Mouse (Mus musculus): ENCODE measurements at regions not wholly inside any gene's neighbourhood (a gene's known extent, or its start where the extent isn't known, plus 50 kb on each side); places are given as distances from the start of the nearest gene placed in this dataset.

DNA sequence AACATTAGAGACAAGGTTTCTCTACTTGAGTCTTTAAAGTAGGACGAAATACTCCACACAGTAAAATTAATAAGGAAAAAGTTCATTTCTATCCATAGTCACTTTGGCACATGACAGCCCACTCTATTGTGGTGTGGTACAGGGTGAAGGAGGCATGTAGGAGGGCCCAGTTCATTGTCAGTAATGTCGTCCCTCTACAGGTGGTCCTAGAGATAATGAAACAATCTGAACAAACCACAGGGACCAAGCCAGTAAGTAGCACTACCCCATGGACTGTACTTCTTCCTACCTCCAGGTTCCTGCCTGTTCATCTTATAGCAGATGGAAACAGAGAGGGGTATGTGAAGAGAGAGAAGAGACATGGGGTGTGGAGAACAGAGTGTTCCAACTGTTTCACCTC, 102.1 kb upstream of the Mtap start:
- no peak overlapping the region for H3K9ac ChIP-seq
- no peaks in the 10 kb centered on the region for H3K36me3 ChIP-seq (replicated peaks; ENCODE audit: control insufficient read depth, insufficient read depth)
- WGBS = 76% methylated on average over 2 of the region's 2 CpGs
- no peak overlapping the region for H3K4me2 ChIP-seq (replicated peaks)
- no peaks in the 10 kb centered on the region for H3K9me3 ChIP-seq (ENCODE audit: control insufficient read depth, low read length)
- H3K27me3 ChIP-seq (ENCODE audit: control insufficient read depth, insufficient read depth, low read length) = no peaks in the 10 kb centered on the region
- H3K27ac ChIP-seq = no peak overlapping the region
- no peak overlapping the region for H3K4me3 ChIP-seq (replicated peaks; ENCODE audit: low read length)
- DNase-seq (ENCODE audit: low spot score) = no peak
- no peaks in the 10 kb centered on the region for H3K4me1 ChIP-seq (replicated peaks; ENCODE audit: control insufficient read depth, insufficient read depth, low read length)
- no peak for ATAC-seq (ENCODE audit: low FRiP score)

DNA sequence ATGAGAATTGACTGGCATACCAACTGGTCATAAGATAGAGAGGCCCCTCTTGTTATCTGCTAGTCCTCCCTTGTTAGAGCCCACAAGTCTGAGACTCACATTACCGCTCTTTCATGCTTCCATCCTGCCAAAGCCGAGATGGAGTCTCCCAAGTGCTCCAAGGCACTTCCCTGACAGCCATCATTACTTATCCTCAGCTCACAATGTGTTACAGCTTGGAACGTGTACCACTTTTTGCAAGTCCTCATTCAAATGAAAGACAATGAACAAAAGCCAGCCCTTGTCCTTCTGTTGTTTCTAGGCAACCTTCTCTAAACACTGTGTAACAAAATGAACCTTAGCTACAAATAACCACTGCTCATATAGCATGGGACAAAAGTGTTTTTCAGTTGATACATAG, 102.6 kb upstream of the Mtap start:
- no peak overlapping the region for H3K4me3 ChIP-seq (replicated peaks; ENCODE audit: low read length)
- no peaks in the 10 kb centered on the region for H3K36me3 ChIP-seq (replicated peaks; ENCODE audit: control insufficient read depth, insufficient read depth)
- no peak overlapping the region for H3K27ac ChIP-seq
- WGBS = 35% methylated on average over 3 of the region's 3 CpGs
- ATAC-seq (ENCODE audit: low FRiP score) = no peak
- H3K27me3 ChIP-seq (ENCODE audit: control insufficient read depth, insufficient read depth, low read length) = no peaks in the 10 kb centered on the region
- no peaks in the 10 kb centered on the region for H3K4me1 ChIP-seq (replicated peaks; ENCODE audit: control insufficient read depth, insufficient read depth, low read length)
- H3K4me2 ChIP-seq (replicated peaks) = no peak overlapping the region
- H3K9ac ChIP-seq = no peak overlapping the region
- no peak for DNase-seq (ENCODE audit: low spot score)
- no peaks in the 10 kb centered on the region for H3K9me3 ChIP-seq (ENCODE audit: control insufficient read depth, low read length)

GRCm38 (mm10) chr4:89012681-89013353, 124.1 kb upstream of the Mtap start:
- ATAC-seq (ENCODE audit: low FRiP score) = no peak
- WGBS = 44% methylated on average over 2 of the region's 2 CpGs

DNA sequence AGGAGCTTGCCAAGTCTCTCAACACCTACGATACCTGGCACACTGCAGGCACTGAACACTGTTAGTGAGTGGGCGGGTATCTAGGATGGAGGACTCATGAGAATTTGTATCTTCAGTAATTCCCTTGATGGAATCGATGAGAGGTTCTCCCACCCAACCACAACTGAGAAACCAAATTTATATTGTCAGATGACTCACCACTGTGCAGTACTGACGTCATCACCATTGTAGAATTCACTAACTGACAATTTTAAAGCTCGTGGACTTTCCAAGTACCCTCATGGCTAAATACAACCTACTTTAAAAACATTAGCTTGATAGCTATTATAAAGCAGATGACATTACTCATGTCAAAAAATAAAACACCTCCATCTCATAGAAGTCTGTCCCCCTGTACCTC, 128.4 kb upstream of the Mtap start:
- H3K27ac ChIP-seq = no peak overlapping the region
- WGBS = 90% methylated on average over 5 of the region's 5 CpGs
- H3K4me1 ChIP-seq (replicated peaks; ENCODE audit: control insufficient read depth, insufficient read depth, low read length) = no peaks in the 10 kb centered on the region
- DNase-seq (ENCODE audit: low spot score) (no peak), ATAC-seq (ENCODE audit: low FRiP score) (no peak)
- H3K4me2 ChIP-seq (replicated peaks) = no peak overlapping the region
- no peak overlapping the region for H3K9ac ChIP-seq
- H3K36me3 ChIP-seq (replicated peaks; ENCODE audit: control insufficient read depth, insufficient read depth) = no peaks in the 10 kb centered on the region
- H3K4me3 ChIP-seq (replicated peaks; ENCODE audit: low read length) = no peak overlapping the region
- H3K27me3 ChIP-seq (ENCODE audit: control insufficient read depth, insufficient read depth, low read length) = no peaks in the 10 kb centered on the region
- H3K9me3 ChIP-seq (ENCODE audit: control insufficient read depth, low read length) = no peaks in the 10 kb centered on the region

More at GRCm38 (mm10) chr4:89012681-89013353, 124.1 kb upstream of the Mtap start:
- H3K4me1 ChIP-seq (replicated peaks; ENCODE audit: control insufficient read depth, insufficient read depth, low read length) = no peaks in the 10 kb centered on the region
- no peaks in the 10 kb centered on the region for H3K9me3 ChIP-seq (ENCODE audit: control insufficient read depth, low read length)
- DNase-seq (ENCODE audit: low spot score) = no peak
- H3K36me3 ChIP-seq (replicated peaks; ENCODE audit: control insufficient read depth, insufficient read depth) = no peaks in the 10 kb centered on the region
- no peaks in the 10 kb centered on the region for H3K27me3 ChIP-seq (ENCODE audit: control insufficient read depth, insufficient read depth, low read length)
- no peak overlapping the region for H3K9ac ChIP-seq
- H3K4me2 ChIP-seq (replicated peaks) = no peak overlapping the region
- no peak overlapping the region for H3K4me3 ChIP-seq (replicated peaks; ENCODE audit: low read length)
- H3K27ac ChIP-seq = no peak overlapping the region

GRCm38 (mm10) chr4:89001470-89001869, 121.5 kb upstream of the Ifne start:
- no peak overlapping the region for H3K4me3 ChIP-seq (replicated peaks; ENCODE audit: low read length)
- no peak overlapping the region for H3K4me2 ChIP-seq (replicated peaks)
- H3K9ac ChIP-seq = no peak overlapping the region
- 86% methylated on average over 4 of the region's 4 CpGs for WGBS
- H3K27me3 ChIP-seq (ENCODE audit: control insufficient read depth, insufficient read depth, low read length) = no peaks in the 10 kb centered on the region
- DNase-seq (ENCODE audit: low spot score) (no peak), ATAC-seq (ENCODE audit: low FRiP score) (no peak)
- H3K4me1 ChIP-seq (replicated peaks; ENCODE audit: control insufficient read depth, insufficient read depth, low read length) = no peaks in the 10 kb centered on the region
- no peaks in the 10 kb centered on the region for H3K9me3 ChIP-seq (ENCODE audit: control insufficient read depth, low read length)
- no peak overlapping the region for H3K27ac ChIP-seq
- no peaks in the 10 kb centered on the region for H3K36me3 ChIP-seq (replicated peaks; ENCODE audit: control insufficient read depth, insufficient read depth)

- no peak for DNase-seq (ENCODE audit: low spot score)
- 85% methylated on average over 4 of the region's 4 CpGs for WGBS
- H3K9ac ChIP-seq = no peak overlapping the region
- H3K4me1 ChIP-seq (replicated peaks; ENCODE audit: control insufficient read depth, insufficient read depth, low read length) = no peaks in the 10 kb centered on the region
- H3K4me2 ChIP-seq (replicated peaks) = no peak overlapping the region
- no peaks in the 10 kb centered on the region for H3K27me3 ChIP-seq (ENCODE audit: control insufficient read depth, insufficient read depth, low read length)
- no peaks in the 10 kb centered on the region for H3K9me3 ChIP-seq (ENCODE audit: control insufficient read depth, low read length)
- H3K4me3 ChIP-seq (replicated peaks; ENCODE audit: low read length) = no peak overlapping the region
- no peak for ATAC-seq (ENCODE audit: low FRiP score)
- H3K27ac ChIP-seq = no peak overlapping the region
- no peaks in the 10 kb centered on the region for H3K36me3 ChIP-seq (replicated peaks; ENCODE audit: control insufficient read depth, insufficient read depth)
Observed at GRCm38 (mm10) chr4:89000855-89001254, 120.9 kb upstream of the Ifne start.

- no peak for DNase-seq (ENCODE audit: low spot score)
- no peak overlapping the region for H3K27ac ChIP-seq
- H3K4me3 ChIP-seq (replicated peaks; ENCODE audit: low read length) = no peak overlapping the region
- H3K4me1 ChIP-seq (replicated peaks; ENCODE audit: control insufficient read depth, insufficient read depth, low read length) = no peaks in the 10 kb centered on the region
- 76% methylated on average over 6 of the region's 6 CpGs for WGBS
- H3K27me3 ChIP-seq (ENCODE audit: control insufficient read depth, insufficient read depth, low read length) = no peaks in the 10 kb centered on the region
- no peaks in the 10 kb centered on the region for H3K9me3 ChIP-seq (ENCODE audit: control insufficient read depth, low read length)
- ATAC-seq (ENCODE audit: low FRiP score) = no peak
- no peak overlapping the region for H3K9ac ChIP-seq
- H3K4me2 ChIP-seq (replicated peaks) = no peak overlapping the region
- no peaks in the 10 kb centered on the region for H3K36me3 ChIP-seq (replicated peaks; ENCODE audit: control insufficient read depth, insufficient read depth)
Observed at GRCm38 (mm10) chr4:89000200-89000599, 120.2 kb upstream of the Ifne start.

DNA sequence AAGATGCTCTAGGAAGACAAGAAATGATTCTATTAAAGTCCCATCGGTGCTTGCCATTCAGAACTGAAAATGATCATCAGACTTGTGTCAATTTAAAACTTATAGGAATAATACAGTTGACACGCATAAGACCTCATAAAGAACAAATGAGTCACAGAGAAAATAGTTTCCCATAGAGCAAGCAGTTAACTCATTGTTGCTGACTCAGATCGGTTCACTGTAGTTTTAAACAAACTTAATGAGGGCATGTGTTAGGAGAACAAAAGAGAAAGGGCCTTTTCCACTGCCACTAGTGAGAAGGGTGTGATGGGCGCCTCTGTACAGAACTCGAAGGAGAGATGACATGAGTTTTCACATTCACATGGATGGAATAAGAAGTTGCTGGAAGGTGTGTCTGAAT, 118.3 kb upstream of the Ifne start:
- H3K27me3 ChIP-seq (ENCODE audit: control insufficient read depth, insufficient read depth, low read length) = no peaks in the 10 kb centered on the region
- DNase-seq (ENCODE audit: low spot score) = no peak
- H3K36me3 ChIP-seq (replicated peaks; ENCODE audit: control insufficient read depth, insufficient read depth) = no peaks in the 10 kb centered on the region
- no peaks in the 10 kb centered on the region for H3K9me3 ChIP-seq (ENCODE audit: control insufficient read depth, low read length)
- H3K4me2 ChIP-seq (replicated peaks) = no peak overlapping the region
- no peak overlapping the region for H3K9ac ChIP-seq
- 83% methylated on average over 5 of the region's 5 CpGs for WGBS
- no peak overlapping the region for H3K4me3 ChIP-seq (replicated peaks; ENCODE audit: low read length)
- H3K27ac ChIP-seq = no peak overlapping the region
- no peaks in the 10 kb centered on the region for H3K4me1 ChIP-seq (replicated peaks; ENCODE audit: control insufficient read depth, insufficient read depth, low read length)
- ATAC-seq (ENCODE audit: low FRiP score) = no peak

DNA sequence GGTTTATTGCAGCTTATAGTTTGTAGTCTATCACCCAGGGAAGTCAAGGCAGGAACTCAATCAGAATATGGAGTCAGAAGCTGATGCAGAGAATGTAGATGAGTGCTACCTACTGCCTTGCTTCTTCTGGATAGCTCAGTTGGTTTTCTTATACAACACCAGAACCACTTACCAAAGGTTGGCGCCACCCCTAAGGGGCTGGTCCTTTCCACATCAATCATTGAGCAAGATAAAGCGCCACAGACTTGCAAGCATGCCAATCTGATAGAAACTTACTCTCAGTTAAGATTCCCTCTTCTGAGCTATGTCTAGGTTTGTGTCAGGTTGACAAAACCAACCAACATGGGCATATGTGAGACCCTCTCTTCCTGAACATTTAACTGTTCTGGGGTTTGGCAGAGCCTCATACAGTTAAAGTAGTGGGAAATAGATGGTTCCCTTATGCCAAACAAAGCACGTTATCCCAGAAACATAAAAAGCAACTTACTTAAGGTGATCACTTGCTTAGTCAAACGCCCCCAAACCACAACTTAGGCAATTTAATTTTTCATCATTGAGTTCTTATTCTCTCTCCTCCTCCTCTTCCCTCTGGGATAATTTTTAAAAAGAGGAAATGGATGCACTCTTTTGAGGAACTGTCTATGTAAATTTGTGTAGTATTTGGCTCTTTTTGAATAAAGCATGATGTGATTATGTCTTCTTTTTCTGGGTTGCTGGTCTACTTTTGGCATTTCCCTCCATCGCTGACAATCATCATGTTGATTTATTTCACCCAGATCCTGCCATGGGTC, 115.3 kb upstream of the Ifne start:
- no peaks in the 10 kb centered on the region for H3K27me3 ChIP-seq (ENCODE audit: control insufficient read depth, insufficient read depth, low read length)
- DNase-seq (ENCODE audit: low spot score) (no peak), ATAC-seq (ENCODE audit: low FRiP score) (no peak)
- no peaks in the 10 kb centered on the region for H3K9me3 ChIP-seq (ENCODE audit: control insufficient read depth, low read length)
- H3K9ac ChIP-seq = no peak overlapping the region
- WGBS = 85% methylated on average over 5 of the region's 5 CpGs
- no peaks in the 10 kb centered on the region for H3K4me1 ChIP-seq (replicated peaks; ENCODE audit: control insufficient read depth, insufficient read depth, low read length)
- H3K4me3 ChIP-seq (replicated peaks; ENCODE audit: low read length) = no peak overlapping the region
- H3K4me2 ChIP-seq (replicated peaks) = no peak overlapping the region
- H3K36me3 ChIP-seq (replicated peaks; ENCODE audit: control insufficient read depth, insufficient read depth) = no peaks in the 10 kb centered on the region
- H3K27ac ChIP-seq = no peak overlapping the region

Data from hindbrain, embryonic 14.5 days (tissue).